Mouse (Mus musculus): Measurements from ENCODE around the gene Btd. TPM values are rescaled to one million over a fixed set of nuclear protein-coding genes. Genes with fewer than 3 reads are reported as not detected.

Btd gene
- polyA plus RNA-seq, 2 experiments from 2014 or later: 19.7 to 29.2 TPM

DNA sequence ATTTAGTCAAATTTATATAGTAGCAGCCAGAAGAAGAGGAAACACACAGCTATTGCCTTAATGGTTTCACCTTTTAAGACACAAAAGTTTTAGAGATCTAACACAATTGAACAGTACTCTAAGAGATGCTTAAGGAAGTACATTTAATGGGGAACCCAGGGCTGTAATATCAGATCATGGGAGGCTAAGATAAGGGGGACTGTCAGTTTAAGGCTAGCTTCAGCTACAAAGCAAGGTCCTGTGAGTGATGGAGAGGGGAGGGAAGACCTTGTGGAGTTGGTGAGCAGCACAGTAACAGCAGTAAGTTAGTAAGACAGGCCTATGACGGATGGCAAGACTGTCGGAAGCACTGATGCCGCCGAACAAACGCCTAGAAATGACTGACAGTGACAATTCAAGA lies 76.5 kb downstream of the Btd start:
- no peak for ATAC-seq

Other genes with a start within 250 kb of the Btd start
- gene Sh3bp5, start 204.9 kb upstream of the Btd start, polyA plus RNA-seq (2017; shearing (Covaris generic)): 10 to 100 TPM; 13.1 to 13.9 TPM
- gene Eaf1, start 146.6 kb upstream of the Btd start, polyA plus RNA-seq (2017; shearing (Covaris generic)): 10 to 100 TPM; 12.2 to 13.5 TPM
- 10 to 100 TPM; 68.1 to 79.9 TPM for gene Mettl6, start 146.0 kb upstream of the Btd start, polyA plus RNA-seq (2017; shearing (Covaris generic))
- 1 to 10 TPM; 6.9 to 7.4 TPM for gene Colq, start 49.7 kb upstream of the Btd start, polyA plus RNA-seq (2017; shearing (Covaris generic))
- gene Gm49387, start 150 bp upstream of the Btd start, polyA plus RNA-seq (2017; shearing (Covaris generic)): not detected
- gene Hacl1, start 258 bp downstream of the Btd start, polyA plus RNA-seq (2017; shearing (Covaris generic)): 10 to 100 TPM; 36.2 to 37.2 TPM
- 1 to 10 TPM; 8.4 to 9.1 TPM for gene Ankrd28, start 189.6 kb downstream of the Btd start, polyA plus RNA-seq (2017; shearing (Covaris generic))

Measured in activated CD4-positive, CD25-positive, alpha-beta regulatory T cell, adult 4 months (primary cell).